Mouse (Mus musculus) myocyte (in vitro differentiated cells): ENCODE measurements around the gene Epb41. TPM values are rescaled to one million over a fixed set of nuclear protein-coding genes. Genes with fewer than 3 reads are reported as not detected.

Source experiments
- H3K27me3 ChIP-seq: one replicate; pipeline ENCODE4 v1.6.1; 2011; ENCODE audit not compliant: control insufficient read depth, insufficient read depth, insufficient read length
- H3K36me3 ChIP-seq: one replicate; pipeline ENCODE4 v1.6.1; 2011; ENCODE audit not compliant: control insufficient read depth, insufficient read depth
- H3K4me2 ChIP-seq: one replicate; pipeline ENCODE4 v1.6.1; 2011; ENCODE audit warnings: low read depth, control low read depth
- H3K4me3 ChIP-seq: one replicate; pipeline ENCODE4 v1.5.1; 2011; ENCODE audit warnings: mild to moderate bottlenecking, control low read depth, moderate library complexity
- H3K79me2 ChIP-seq: one replicate; pipeline ENCODE4 v1.6.1; 2011; ENCODE audit not compliant: control insufficient read depth, insufficient read depth
- H3ac ChIP-seq: one replicate; pipeline ENCODE4 v1.6.1; 2011; ENCODE audit not compliant: control insufficient read depth, insufficient read length
- CEBPB ChIP-seq: IDR thresholded peaks from 2 replicates; pipeline ENCODE4 v1.6.1; 2011; ENCODE audit warnings: mild to moderate bottlenecking, moderate library complexity; ENCODE audit not compliant: poor library complexity, insufficient read depth, severe bottlenecking
- E2F4 ChIP-seq: IDR thresholded peaks from one replicate; pipeline ENCODE4 v1.6.1; 2011; ENCODE audit warnings: mild to moderate bottlenecking, control low read depth, moderate library complexity; ENCODE audit not compliant: insufficient read depth
- MAX ChIP-seq: IDR thresholded peaks from one replicate; pipeline ENCODE4 v1.6.1; 2011; ENCODE audit warnings: low read depth, mild to moderate bottlenecking, control low read depth
- MYOD1 ChIP-seq, 3 experiments: IDR thresholded peaks; one replicate each; pipeline ENCODE4 v1.6.1; 2011; ENCODE audit warnings: control low read depth in 2 of 3, low read depth in 2 of 3, mild to moderate bottlenecking in 2 of 3, moderate library complexity in 1 of 3; ENCODE audit not compliant: insufficient read length in 2 of 3, control insufficient read depth in 1 of 3
- MYOG ChIP-seq, 3 experiments: IDR thresholded peaks; one replicate each; pipeline ENCODE4 v1.6.1; 2011; ENCODE audit warnings: control low read depth in 2 of 3, low read depth in 2 of 3, mild to moderate bottlenecking in 2 of 3; ENCODE audit not compliant: insufficient read length in 2 of 3, control insufficient read depth in 1 of 3, insufficient read depth in 1 of 3
- POLR2A ChIP-seq: IDR thresholded peaks from one replicate; pipeline ENCODE4 v1.6.1; 2011; ENCODE audit warnings: low read depth, mild to moderate bottlenecking, control low read depth, moderate library complexity; ENCODE audit not compliant: insufficient read length
- POLR2AphosphoS2 ChIP-seq: IDR thresholded peaks from one replicate; pipeline ENCODE4 v1.6.1; 2011; ENCODE audit warnings: low read depth, control low read depth; ENCODE audit not compliant: insufficient read length
- REST ChIP-seq: IDR thresholded peaks from one replicate; pipeline ENCODE4 v1.6.1; 2011; ENCODE audit warnings: mild to moderate bottlenecking, control low read depth, moderate library complexity; ENCODE audit not compliant: insufficient read depth, insufficient read length
- SRF ChIP-seq: IDR thresholded peaks from one replicate; pipeline ENCODE4 v1.6.1; 2011; ENCODE audit warnings: low read depth; ENCODE audit not compliant: control insufficient read depth, insufficient read length
- TCF12 ChIP-seq: IDR thresholded peaks from one replicate; pipeline ENCODE4 v1.6.1; 2011; ENCODE audit warnings: mild to moderate bottlenecking, control low read depth; ENCODE audit not compliant: poor library complexity, insufficient read depth, severe bottlenecking
- TCF3 ChIP-seq: IDR thresholded peaks from one replicate; pipeline ENCODE4 v1.6.1; 2011; ENCODE audit warnings: low read depth, control low read depth; ENCODE audit not compliant: insufficient read length
- USF1 ChIP-seq: IDR thresholded peaks from one replicate; pipeline ENCODE4 v1.6.1; 2011; ENCODE audit warnings: low read depth, mild to moderate bottlenecking, control low read depth, moderate library complexity
- polyA plus RNA-seq: library from polyadenylated mRNA; unstranded; fragments of >200 nt; fragmentation: generic; extraction: Trizol; gene quantifications from one replicate; pipeline ENCODE4 v1.2.1, GENCODE M21; 2012; ENCODE audit warnings: missing spikeins

Gene Epb41
- polyA plus RNA-seq, 1 experiment = 4.8 TPM

DNA sequence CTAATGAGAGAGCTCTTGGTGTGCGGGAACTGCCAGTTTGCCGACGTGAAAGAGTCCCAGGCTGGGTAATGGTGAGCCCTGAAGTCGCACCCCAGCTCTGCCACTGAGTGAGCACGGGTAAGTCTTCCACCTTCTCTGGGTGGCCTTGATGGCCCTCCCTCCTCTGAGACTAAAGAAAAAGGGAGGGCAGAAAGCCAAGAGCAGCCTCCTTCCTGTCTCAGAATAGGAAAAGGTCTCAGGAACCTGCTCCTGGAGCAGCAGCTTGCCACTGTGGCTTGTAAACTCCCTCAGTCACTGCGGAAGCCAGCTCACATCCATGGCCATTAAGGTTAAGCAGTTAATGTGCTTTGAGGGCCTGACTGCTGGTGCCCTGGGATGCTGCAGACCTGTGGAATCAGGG, 189.7 kb downstream of the Epb41 start:
- peaks cover 100% of the 10 kb centered on the region for H3K79me2 ChIP-seq
- no peak overlapping the region for H3ac ChIP-seq
- no peak overlapping the region for H3K4me3 ChIP-seq
- TF ChIP-seq MAX (no peak), TCF3 (no peak), REST (no peak), E2F4 (no peak), CEBPB (no peak), USF1 (no peak), TCF12 (no peak), POLR2AphosphoS2 (no peak), SRF (no peak), MYOG (IDR thresholded peaks at IDR 0.05; ENCODE audit: control insufficient read depth in 1 of 3, insufficient read depth in 1 of 3, insufficient read length in 2 of 3, low read depth in 2 of 3) (no peak), MYOD1 (IDR thresholded peaks at IDR 0.05; ENCODE audit: control insufficient read depth in 1 of 3, insufficient read length in 2 of 3, low read depth in 2 of 3) (no peak), POLR2A (no peak)
- no peak overlapping the region for H3K4me2 ChIP-seq
- peaks cover 25% of the 10 kb centered on the region for H3K36me3 ChIP-seq
- H3K27me3 ChIP-seq = no peaks in the 10 kb centered on the region

DNA sequence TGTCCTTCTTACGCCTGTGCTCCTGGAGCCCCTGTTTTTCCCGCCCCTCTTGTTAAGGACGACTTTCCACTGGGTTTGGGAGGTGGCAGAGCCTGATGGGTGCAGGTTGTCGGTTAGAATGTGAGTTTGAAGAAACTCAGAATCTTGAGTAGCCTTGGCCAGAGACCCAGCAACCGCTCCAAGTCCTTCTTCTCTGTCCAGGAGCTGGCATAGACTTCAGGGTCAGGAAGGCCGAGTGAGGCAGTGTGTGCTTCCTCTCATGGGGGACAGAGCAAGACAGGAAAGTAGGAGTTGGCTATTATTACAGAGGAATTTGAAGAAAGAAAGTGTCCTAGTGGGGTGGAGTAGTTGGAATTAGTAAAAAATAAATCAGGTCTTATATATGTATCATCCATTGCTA, 191.6 kb downstream of the Epb41 start:
- no peak overlapping the region for H3K4me3 ChIP-seq
- H3K36me3 ChIP-seq = peaks cover 22% of the 10 kb centered on the region

DNA sequence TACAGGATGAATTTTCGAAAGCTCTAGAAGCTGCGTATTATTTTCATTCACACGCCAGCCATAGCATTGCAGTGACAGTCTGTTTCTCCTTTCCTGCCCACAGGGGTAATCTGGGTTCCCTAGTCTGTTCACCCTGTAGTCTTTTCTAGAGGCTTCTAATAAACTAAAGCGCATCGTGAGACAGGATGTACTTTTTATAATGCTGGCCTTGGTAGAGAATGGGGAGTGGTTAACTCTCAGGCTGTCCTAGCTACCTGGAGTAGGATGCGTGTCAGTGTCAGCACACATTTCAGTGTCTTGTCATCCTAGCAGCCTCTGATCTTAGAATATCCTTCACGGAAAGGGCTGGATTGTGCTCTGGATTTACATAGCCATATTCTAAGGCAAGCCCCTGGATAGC, 193.8 kb downstream of the Epb41 start:
- Histone ChIP-seq H3K4me3 (no peak overlapping the region), H3ac (no peak overlapping the region), H3K79me2 (peaks cover 100% of the 10 kb centered on the region), H3K36me3 (peaks cover 4% of the 10 kb centered on the region), H3K27me3 (no peaks in the 10 kb centered on the region), H3K4me2 (no peak overlapping the region)
- TF ChIP-seq MYOD1 (IDR thresholded peaks at IDR 0.05; ENCODE audit: control insufficient read depth in 1 of 3, insufficient read length in 2 of 3, low read depth in 2 of 3) (no peak), E2F4 (no peak), TCF12 (no peak), REST (no peak), MYOG (IDR thresholded peaks at IDR 0.05; ENCODE audit: control insufficient read depth in 1 of 3, insufficient read depth in 1 of 3, insufficient read length in 2 of 3, low read depth in 2 of 3) (no peak), CEBPB (no peak), MAX (no peak), TCF3 (no peak), POLR2A (no peak)

More for the DNA sequence above, 191.6 kb downstream of the Epb41 start:
- no peak overlapping the region for H3ac ChIP-seq
- peaks cover 100% of the 10 kb centered on the region for H3K79me2 ChIP-seq
- no peaks in the 10 kb centered on the region for H3K27me3 ChIP-seq
- H3K4me2 ChIP-seq = no peak overlapping the region
- no peak for TF ChIP-seq POLR2A
- TF ChIP-seq POLR2AphosphoS2 = no peak
- TF ChIP-seq CEBPB = no peak
- TF ChIP-seq TCF12 = no peak

DNA sequence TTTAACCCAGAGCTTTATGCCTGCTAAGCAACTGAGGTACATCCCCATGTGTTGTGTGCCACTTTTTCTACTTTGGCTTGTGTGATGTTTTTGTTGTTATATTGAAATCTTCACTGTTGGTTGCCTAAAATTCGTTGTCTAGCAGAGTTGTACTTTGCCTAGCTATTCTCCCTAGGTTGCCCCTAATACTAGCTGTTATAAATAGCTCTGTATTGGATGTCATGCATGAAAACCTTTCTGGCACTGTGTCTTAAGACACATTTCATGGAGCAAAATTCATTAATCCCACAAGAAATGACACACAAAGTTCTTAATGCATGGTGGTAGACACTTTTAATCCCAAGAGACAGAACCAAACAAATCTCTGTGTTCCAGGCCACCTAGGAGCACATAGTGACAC, 195.4 kb downstream of the Epb41 start:
- Histone ChIP-seq H3K4me2 (no peak overlapping the region), H3K36me3 (no peaks in the 10 kb centered on the region), H3K4me3 (no peak overlapping the region), H3ac (no peak overlapping the region), H3K27me3 (no peaks in the 10 kb centered on the region), H3K79me2 (peaks cover 100% of the 10 kb centered on the region)
- TF ChIP-seq E2F4 (no peak), TCF12 (no peak), SRF (no peak), REST (no peak), TCF3 (no peak), MAX (no peak), CEBPB (no peak), POLR2A (no peak)

GRCm38 (mm10) chr4:131876836-131877235, 198.3 kb downstream of the Epb41 start:
- H3K4me3 ChIP-seq = no peak overlapping the region
- no peak overlapping the region for H3ac ChIP-seq
- TF ChIP-seq E2F4 (no peak), POLR2A (no peak), SRF (no peak), POLR2AphosphoS2 (no peak), REST (no peak), MYOG (IDR thresholded peaks at IDR 0.05; ENCODE audit: control insufficient read depth in 1 of 3, insufficient read depth in 1 of 3, insufficient read length in 2 of 3, low read depth in 2 of 3) (no peak), CEBPB (no peak), TCF3 (no peak), USF1 (no peak), TCF12 (no peak), MAX (no peak), MYOD1 (IDR thresholded peaks at IDR 0.05; ENCODE audit: control insufficient read depth in 1 of 3, insufficient read length in 2 of 3, low read depth in 2 of 3) (no peak)
- H3K79me2 ChIP-seq = peaks cover 82% of the 10 kb centered on the region
- H3K36me3 ChIP-seq = no peaks in the 10 kb centered on the region
- no peak overlapping the region for H3K4me2 ChIP-seq
- H3K27me3 ChIP-seq = no peaks in the 10 kb centered on the region
